Mouse (Mus musculus) forebrain, embryonic 13.5 days (tissue): ENCODE data around the gene Ppp1r3d. TPM values are rescaled to one million over a fixed set of nuclear protein-coding genes. Genes with fewer than 3 reads are reported as not detected.

Experiments used
- ATAC-seq: fragments of 200-750 bp; cut with Nextera tagmentation; 2 replicates; pipeline ENCODE4 v1.8.0; 2017
- H3K27ac ChIP-seq: fragments of 300-500 bp; sonication (generic); 2 replicates; pipeline ENCODE4 v1.5.1; 2015; ENCODE audit warnings: inconsistent platforms, mild to moderate bottlenecking, moderate library complexity
- H3K27me3 ChIP-seq: fragments of 300-500 bp; sonication (generic); 2 replicates; pipeline ENCODE4 v1.6.1; 2015; ENCODE audit warnings: mild to moderate bottlenecking, inconsistent platforms
- H3K36me3 ChIP-seq: fragments of 300-500 bp; sonication (generic); 2 replicates; pipeline ENCODE4 v1.6.1; 2015; ENCODE audit warnings: mild to moderate bottlenecking, inconsistent platforms; ENCODE audit not compliant: poor library complexity, severe bottlenecking
- H3K4me1 ChIP-seq: fragments of 300-500 bp; sonication (generic); 2 replicates; pipeline ENCODE4 v1.6.1; 2015; ENCODE audit warnings: inconsistent platforms
- H3K4me2 ChIP-seq: fragments of 300-500 bp; sonication (generic); 2 replicates; pipeline ENCODE4 v1.6.1; 2015; ENCODE audit warnings: inconsistent platforms, mild to moderate bottlenecking, moderate library complexity
- H3K4me3 ChIP-seq: fragments of 300-500 bp; sonication (generic); 2 replicates; pipeline ENCODE4 v1.5.1; 2015; ENCODE audit warnings: mild to moderate bottlenecking, inconsistent platforms
- H3K9ac ChIP-seq: fragments of 300-500 bp; sonication (generic); 2 replicates; pipeline ENCODE4 v1.6.1; 2015; ENCODE audit warnings: mild to moderate bottlenecking, inconsistent platforms
- H3K9me3 ChIP-seq: fragments of 300-500 bp; sonication (generic); replicated peaks from 2 replicates; pipeline ENCODE4 v1.6.1; 2016; ENCODE audit warnings: inconsistent platforms
- WGBS: fragments of 180-500 bp; shearing (Covaris S2); methylation state at CpG from one replicate; pipeline ENCODE4 v1.1.7; 2015; 5-methylcytosine and 5-hydroxymethylcytosine counted together
- polyA plus RNA-seq: library from polyadenylated mRNA; unstranded; fragments of >200 nt; fragmentation: Nextera tagmentation; extraction: Ambion mirVana; gene quantifications from 2 replicates; pipeline ENCODE4 v1.2.1, GENCODE M21; 2015

The Ppp1r3d gene
- polyA plus RNA-seq, 1 experiment from 2014 or later = 0.68 TPM

- peaks cover 18% of the 10 kb centered on the region for H3K4me1 ChIP-seq
- no peak overlapping the region for H3K27ac ChIP-seq
- H3K9me3 ChIP-seq = 0 out of 2 replicates have a peak, but pooled peaks cover under 1% of the 10 kb centered on the region
- ATAC-seq = no peak
- no peak overlapping the region for H3K9ac ChIP-seq
- no peak overlapping the region for H3K4me3 ChIP-seq
- 85% methylated on average over 6 of the region's 6 CpGs for WGBS
- no peaks in the 10 kb centered on the region for H3K36me3 ChIP-seq
- H3K4me2 ChIP-seq = no peak overlapping the region
- peaks cover 23% of the 10 kb centered on the region for H3K27me3 ChIP-seq
Measured at GRCm38 (mm10) chr2:178412598-178412997, 1.7 kb downstream of the Ppp1r3d start.

- Histone ChIP-seq H3K9ac (no peak overlapping the region), H3K4me2 (no peak overlapping the region), H3K9me3 (peaks cover 5% of the 10 kb centered on the region; the same call in 1 of the 2 replicates), H3K36me3 (no peaks in the 10 kb centered on the region), H3K4me1 (peaks cover 18% of the 10 kb centered on the region), H3K4me3 (no peak overlapping the region), H3K27ac (no peak overlapping the region), H3K27me3 (peaks cover 23% of the 10 kb centered on the region)
- WGBS = 80% methylated on average over 6 of the region's 6 CpGs
- no peak for ATAC-seq
Measured at GRCm38 (mm10) chr2:178410286-178410685, 4.0 kb downstream of the Ppp1r3d start.

GRCm38 (mm10) chr2:178409024-178409423 lies 5.2 kb downstream of the Ppp1r3d start:
- H3K27ac ChIP-seq = no peak overlapping the region
- H3K4me1 ChIP-seq = peaks cover 9% of the 10 kb centered on the region
- H3K4me2 ChIP-seq = no peak overlapping the region
- ATAC-seq = no peak
- no peak overlapping the region for H3K4me3 ChIP-seq
- 79% methylated on average over 1 of the region's 1 CpGs for WGBS
- H3K9ac ChIP-seq = no peak overlapping the region
- H3K9me3 ChIP-seq = peaks cover 5% of the 10 kb centered on the region; the same call in 1 of the 2 replicates
- H3K36me3 ChIP-seq = no peaks in the 10 kb centered on the region
- H3K27me3 ChIP-seq = peaks cover 21% of the 10 kb centered on the region

DNA sequence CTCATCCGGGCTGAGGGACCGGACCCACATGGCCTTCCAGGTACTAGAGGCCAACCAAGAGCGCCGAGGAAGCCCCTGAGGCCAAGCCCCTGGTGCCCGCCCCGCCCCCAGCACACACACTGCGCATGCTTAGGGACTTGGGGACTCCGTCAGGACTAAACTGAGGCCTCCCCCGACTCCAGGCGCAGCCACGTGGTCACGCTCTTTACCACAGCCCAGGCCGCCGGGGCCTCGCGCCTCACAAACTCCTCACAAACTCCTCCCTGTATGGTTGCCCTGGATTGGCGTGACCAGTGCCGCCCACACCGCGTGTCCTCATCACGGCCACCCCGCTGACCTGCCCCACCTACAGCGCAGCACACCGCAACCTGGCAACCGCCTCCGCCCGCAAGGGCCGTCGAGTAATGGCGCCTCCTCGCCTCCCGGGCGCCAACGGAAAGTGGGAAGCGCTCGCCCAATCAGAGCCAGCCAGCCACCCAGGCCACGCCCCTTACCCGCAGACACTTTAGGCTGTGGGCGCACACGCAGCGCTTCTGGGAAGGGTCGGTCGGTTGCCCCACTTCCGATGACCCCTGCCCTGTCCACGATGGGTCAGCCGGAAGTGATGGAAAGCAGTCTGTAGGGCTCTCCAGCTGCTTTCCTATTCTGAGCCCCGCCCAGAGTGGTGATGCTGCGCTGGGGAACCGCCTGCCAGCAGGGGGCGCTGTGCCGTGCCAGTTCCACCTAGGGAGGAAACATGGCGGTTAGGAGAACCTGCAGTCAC lies 7.0 kb downstream of the Ppp1r3d start, which contains the start of gene Sycp2:
Sycp2 (minus strand) TSS at position 633 of the 763 bp plus-strand sequence.
- H3K4me3 ChIP-seq = no peak within 1 kb of the TSS
- H3K36me3 ChIP-seq = no peaks in the 10 kb centered on the region
- H3K27ac ChIP-seq = no peak within 1 kb of the TSS
- H3K4me2 ChIP-seq = no peak within 1 kb of the TSS
- no peak for ATAC-seq
- WGBS = 86% methylated on average over 52 of the region's 52 CpGs
- H3K4me1 ChIP-seq = no peaks in the 10 kb centered on the region
- H3K9ac ChIP-seq = no peak within 1 kb of the TSS
- H3K27me3 ChIP-seq = peaks cover 3% of the 10 kb centered on the region
- H3K9me3 ChIP-seq = peaks cover 5% of the 10 kb centered on the region; the same call in 1 of the 2 replicates

Other genes with a start within 250 kb of the Ppp1r3d start
- 0.22 and 0.38 TPM in 2 replicates for gene Sycp2, start 6.8 kb downstream of the Ppp1r3d start, polyA plus RNA-seq
- gene Fam217b, start 52 bp upstream of the Ppp1r3d start, polyA plus RNA-seq = 1.9 and 3.1 TPM in 2 replicates
- 0.06 TPM in 1 of 2 replicates, not detected in the other for gene Cdh26, start 16.1 kb upstream of the Ppp1r3d start, polyA plus RNA-seq